Mouse (Mus musculus) lung, postnatal 25 days (tissue): ENCODE results near the gene Gm17545.

Experiments
- DNase-seq: peaks from one replicate; pipeline ENCODE4 v3.0.0; 2022; ENCODE audit warnings: low spot score

Gm17545 gene

GRCm38 (mm10) chr9:22494203-22494807 is 40.2 kb downstream of the Gm17545 start:
- DNase-seq, result no peak

DNA sequence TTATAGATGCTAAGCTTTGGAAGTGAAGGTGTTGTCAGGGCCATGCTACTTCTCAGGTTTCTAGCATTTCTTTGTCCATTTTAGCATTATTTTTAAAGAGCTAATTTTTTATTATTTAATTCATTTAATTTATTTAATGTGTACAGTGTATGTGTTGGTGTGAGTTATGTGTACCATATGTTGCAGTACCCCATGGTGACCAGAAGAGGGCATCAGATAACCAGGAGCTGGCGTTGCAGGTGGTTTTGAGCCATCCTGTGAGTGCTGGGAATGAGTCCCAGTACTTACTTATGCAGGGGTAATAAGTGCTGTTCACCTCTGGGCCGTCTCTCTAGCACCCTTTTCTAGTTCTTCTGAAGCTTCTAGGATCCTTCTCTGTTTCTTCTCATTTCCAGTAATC is 41.0 kb downstream of the Gm17545 start:
- no peak for DNase-seq

DNA sequence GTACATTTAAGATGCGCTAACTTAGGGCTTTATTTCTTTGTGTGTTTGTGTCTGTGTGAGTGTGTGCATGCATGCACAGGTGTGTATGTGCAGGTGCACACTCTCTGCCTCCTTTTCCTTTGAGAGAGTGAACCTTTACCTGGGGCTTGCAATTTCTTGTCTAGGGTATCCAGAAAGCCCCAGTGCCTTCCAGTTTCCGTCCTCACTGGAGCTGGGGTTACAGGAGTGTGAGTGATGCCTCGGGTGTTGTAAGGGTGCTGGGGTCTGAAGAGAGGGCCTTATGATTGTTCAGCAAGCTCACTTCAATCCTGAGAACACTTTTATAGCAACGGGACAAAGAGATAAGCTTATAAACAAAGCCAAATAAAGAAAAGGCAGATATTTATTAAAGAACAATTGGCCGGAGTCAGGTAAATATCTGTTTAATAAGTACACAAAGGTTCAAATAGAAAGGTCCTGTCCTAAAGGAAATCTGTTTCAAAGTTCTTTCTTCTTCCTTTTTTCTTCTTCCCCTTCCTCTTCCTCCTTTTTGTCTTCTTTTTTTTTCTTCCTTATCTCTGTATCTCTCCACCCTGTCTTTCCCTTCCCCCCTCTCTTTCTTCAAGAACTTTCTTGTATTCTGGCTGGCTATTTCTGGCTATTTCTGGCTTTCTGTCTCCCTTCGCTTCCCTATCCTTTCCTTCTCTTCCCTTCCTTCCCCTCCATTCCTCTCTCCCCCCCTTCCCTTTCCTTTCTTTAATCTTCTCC is 43.1 kb downstream of the Gm17545 start:
- no peak for DNase-seq

DNA sequence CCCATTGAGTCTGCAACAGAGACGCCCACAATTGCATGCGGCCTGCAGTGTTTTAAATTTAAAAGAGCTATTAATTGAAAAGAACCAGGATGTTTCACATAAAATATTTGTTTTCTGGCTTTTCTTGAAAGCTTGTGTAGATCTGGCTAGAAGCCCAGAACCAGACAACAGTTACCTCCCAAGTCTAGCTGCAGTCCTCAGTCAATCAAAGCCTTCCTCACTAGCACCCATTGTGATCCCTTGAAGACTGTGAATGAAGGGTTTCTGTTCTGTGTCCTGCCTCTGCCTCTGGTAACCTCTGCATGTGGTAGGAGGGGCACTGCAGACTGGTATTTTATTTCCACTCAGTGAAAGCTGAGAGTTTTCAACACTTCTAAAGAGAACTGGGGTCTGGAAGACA is 48.9 kb downstream of the Gm17545 start:
- no peak for DNase-seq

DNA sequence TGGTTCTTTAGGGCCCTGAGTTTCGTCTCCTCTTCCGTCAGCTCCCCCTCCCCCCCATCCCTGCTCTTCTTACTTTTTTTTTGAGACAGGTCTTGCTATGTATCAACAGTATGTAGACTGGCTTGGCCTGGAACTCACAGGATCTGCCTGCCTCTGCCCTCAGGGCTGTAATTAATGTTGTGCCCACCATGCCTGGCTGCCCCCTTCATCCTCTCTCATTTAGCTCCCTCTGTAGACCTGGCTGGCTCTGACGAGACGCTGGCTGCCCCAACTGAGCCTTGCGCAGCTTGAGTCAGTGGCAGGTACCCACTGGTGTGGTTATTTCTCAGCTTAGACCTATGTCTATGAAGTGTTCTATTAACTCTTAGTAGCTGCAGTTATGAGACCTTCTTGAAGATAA is 49.5 kb downstream of the Gm17545 start:
- DNase-seq, result no peak

DNA sequence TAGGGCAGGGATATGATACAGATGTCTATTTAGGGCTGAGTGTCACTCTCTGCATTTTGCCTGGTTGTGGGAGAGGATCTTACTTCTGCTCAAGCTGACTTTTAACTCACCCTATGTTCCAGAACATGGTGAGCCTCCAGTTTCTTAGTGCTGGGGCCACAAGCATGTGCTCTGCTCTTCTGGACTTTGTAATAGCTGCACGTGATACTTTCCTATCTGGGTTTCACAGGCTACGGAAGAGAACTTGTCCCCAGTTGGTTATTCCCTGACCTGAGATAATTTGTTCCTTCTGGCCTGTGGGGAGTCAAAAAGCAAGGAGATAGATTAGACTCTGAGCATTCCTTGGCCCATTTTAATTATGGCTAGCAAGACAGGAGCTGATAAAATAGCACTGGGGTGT is 51.5 kb downstream of the Gm17545 start:
- no peak for DNase-seq
